In genomic region chr10:127949596-127950130, GRCm38 (mm10) we compare ENCODE assay signal across 24 mouse cellular contexts. TPM values are rescaled to one million over a fixed set of nuclear protein-coding genes. Genes with fewer than 3 reads are reported as not detected.
DNase-seq lines count a peak whose midpoint lies in the region; ATAC-seq and TF ChIP-seq lines count a peak whose summit lies in the region.
"Had no signal": no experiment of that assay in that cellular context is flagged by ENCODE, and none has a peak within 500 bp of the region (broad histone marks: within the 10 kb centered on the region; RNA-seq: fewer than 3 reads in every experiment).

No protein-coding gene starts in this region.

- no peak for TF ChIP-seq EP300 in liver, postnatal 0 days (IDR thresholded peaks at IDR 0.05; ENCODE audit: low read depth)

- no peaks in the 10 kb centered on the region for H3K9me3 ChIP-seq in kidney, embryonic 15.5 days (replicated peaks)
- H3K9me3 ChIP-seq in liver, postnatal 0 days (ENCODE audit: low read length): no peaks in the 10 kb centered on the region
- H3K9me3 ChIP-seq: embryonic facial prominence, embryonic 15.5 days; forebrain, embryonic 10.5 days; heart, embryonic 13.5 days had no signal

- no peak overlapping the region for H3K4me3 ChIP-seq in kidney, embryonic 15.5 days (replicated peaks)
- no peak overlapping the region for H3K4me3 ChIP-seq in liver, postnatal 0 days (ENCODE audit: low read depth, low read length)
- H3K4me3 ChIP-seq: embryonic facial prominence, embryonic 15.5 days; erythroblast, embryonic 14.5 days; forebrain, embryonic 10.5 days; gastrocnemius, adult 2 months; heart, embryonic 13.5 days had no signal

- no peaks in the 10 kb centered on the region for H3K27me3 ChIP-seq in kidney, embryonic 15.5 days
- H3K27me3 ChIP-seq in liver, postnatal 0 days (ENCODE audit: insufficient read depth, low read length): no peaks in the 10 kb centered on the region
- H3K27me3 ChIP-seq: embryonic facial prominence, embryonic 15.5 days; heart, embryonic 13.5 days had no signal

- H3K36me3 ChIP-seq in kidney, embryonic 15.5 days: no peaks in the 10 kb centered on the region
- no peaks in the 10 kb centered on the region for H3K36me3 ChIP-seq in liver, postnatal 0 days (replicated peaks; ENCODE audit: insufficient read depth, low read length)
- H3K36me3 ChIP-seq: embryonic facial prominence, embryonic 15.5 days; forebrain, embryonic 10.5 days; heart, embryonic 13.5 days had no signal

- no peak for ATAC-seq in kidney, embryonic 15.5 days (replicated peaks; ENCODE audit: low FRiP score)
- no peak; the same call in 1 of the 2 replicates for ATAC-seq in liver, postnatal 0 days
- ATAC-seq: forebrain, embryonic 14.5 days had no signal

- no peak overlapping the region for H3K27ac ChIP-seq in kidney, embryonic 15.5 days
- H3K27ac ChIP-seq in liver, postnatal 0 days (ENCODE audit: low read depth): peak overlapping the region; percentile 61; the same call in 1 of the 2 replicates
- H3K27ac ChIP-seq: embryonic facial prominence, embryonic 15.5 days; forebrain, embryonic 10.5 days; gastrocnemius, adult 2 months; heart, embryonic 13.5 days had no signal

- H3K9ac ChIP-seq in kidney, embryonic 15.5 days: no peak overlapping the region
- H3K9ac ChIP-seq in liver, postnatal 0 days (replicated peaks): no peak overlapping the region
- H3K9ac ChIP-seq: embryonic facial prominence, embryonic 15.5 days; heart, embryonic 13.5 days had no signal

- peak; percentile 16 for DNase-seq in kidney, adult 18-20 months
- peak; percentile 21 to 49 for DNase-seq in kidney, postnatal 36 days
- DNase-seq in kidney, postnatal 4 days: no peak
- peak; percentile 50 for DNase-seq in Muller cell, postnatal 12 days (ENCODE audit: inconsistent ontology term)
- no peak for DNase-seq in liver, postnatal 0 days
- DNase-seq: adrenal gland, adult 8-10 months; cerebellum, adult 11 months; cerebellum, adult 8-10 months; cerebellum, postnatal 14 days; embryo, embryonic 11 days; gastrocnemius, adult 2 months; gastrocnemius, postnatal 25 days; heart, adult 11 months; heart, postnatal 36 days had no signal

- 79% methylated on average over 4 of the region's 4 CpGs for WGBS in kidney, embryonic 15.5 days
- 65% methylated on average over 4 of the region's 4 CpGs for WGBS in liver, postnatal 0 days (ENCODE audit: insufficient replicate concordance)

- no peak overlapping the region for H3K4me2 ChIP-seq in kidney, embryonic 15.5 days
- no peak overlapping the region for H3K4me2 ChIP-seq in liver, postnatal 0 days (ENCODE audit: low read depth, low read length)
- H3K4me2 ChIP-seq: embryonic facial prominence, embryonic 15.5 days; heart, embryonic 13.5 days had no signal

- H3K4me1 ChIP-seq in kidney, embryonic 15.5 days: no peaks in the 10 kb centered on the region
- H3K4me1 ChIP-seq in liver, postnatal 0 days (ENCODE audit: insufficient read depth): 0 out of 2 replicates have a peak, but pooled peaks cover 3% of the 10 kb centered on the region
- H3K4me1 ChIP-seq: embryonic facial prominence, embryonic 15.5 days; heart, embryonic 13.5 days had no signal

- no peak for TF ChIP-seq CTCF in liver, postnatal 0 days (IDR thresholded peaks at IDR 0.05; ENCODE audit: low read depth)

RNA-seq across cellular contexts. Expression of gene Sdr9c7, which starts 51.3 kb away (rescaled TPM):
- 0.08 TPM in 1 of 2 replicates, not detected in the other for polyA plus RNA-seq in kidney, embryonic 15.5 days (2015; fragmentation: Nextera tagmentation; extraction: Ambion mirVana)
- polyA plus RNA-seq in liver, postnatal 0 days (2015; fragmentation: Nextera tagmentation; extraction: Ambion mirVana): 0.05 TPM in 2 replicates
- polyA plus RNA-seq: brain, embryonic 14.5 days; embryonic facial prominence, embryonic 11.5 days; erythroblast, embryonic 14.5 days; forebrain, embryonic 10.5 days; forebrain, embryonic 14.5 days; heart, embryonic 13.5 days; heart, postnatal 0 days; hindbrain, embryonic 11.5 days had no signal

RNA-seq across cellular contexts. Expression of gene Hsd17b6, which starts 57.7 kb away (rescaled TPM):
- polyA plus RNA-seq in kidney, embryonic 15.5 days (2015; fragmentation: Nextera tagmentation; extraction: Ambion mirVana): not detected in 2 replicates
- polyA plus RNA-seq in liver, postnatal 0 days (2015; fragmentation: Nextera tagmentation; extraction: Ambion mirVana): 29.5 and 32.4 TPM in 2 replicates
- polyA plus RNA-seq: brain, embryonic 14.5 days; embryonic facial prominence, embryonic 11.5 days; erythroblast, embryonic 14.5 days; forebrain, embryonic 10.5 days; forebrain, embryonic 14.5 days; heart, embryonic 13.5 days; heart, postnatal 0 days; hindbrain, embryonic 11.5 days had no signal

Comparison
In these comparisons a context has a peak if more than half of its experiments do, and no peak if none do; other contexts are left out.
1. DNase-seq: peak in kidney, adult 18-20 months (single experiment), kidney, postnatal 36 days (2 of 2) and Muller cell, postnatal 12 days (single experiment); none in kidney, postnatal 4 days (0 of 2) and liver, postnatal 0 days (single experiment).
2. RNA of gene Hsd17b6, which starts 57.7 kb away (polyA plus RNA-seq): 29.5 to 32.4 TPM in liver, postnatal 0 days; not detected in kidney, embryonic 15.5 days; every median in the first group is over 10 times any median in the second.